Mouse (Mus musculus) heart, embryonic 12.5 days (tissue): ENCODE results near the gene C9orf72. TPM values are rescaled to one million over a fixed set of nuclear protein-coding genes. Genes with fewer than 3 reads are reported as not detected.

Source experiments
- ATAC-seq: fragments of 200-750 bp; cut with Nextera tagmentation; 2 replicates; pipeline ENCODE4 v1.8.0; 2017; ENCODE audit warnings: moderate TSS enrichment, moderate library complexity; ENCODE audit not compliant: insufficient number of reproducible peaks, low FRiP score
- H3K27ac ChIP-seq: fragments of 300-500 bp; sonication (generic); 2 replicates; pipeline ENCODE4 v1.5.1; 2016; ENCODE audit warnings: mild to moderate bottlenecking, moderate library complexity; ENCODE audit not compliant: poor library complexity, severe bottlenecking
- H3K27me3 ChIP-seq: fragments of 300-500 bp; sonication (generic); replicated peaks from 2 replicates; pipeline ENCODE4 v1.6.1; 2016; ENCODE audit warnings: mild to moderate bottlenecking, moderate library complexity
- H3K36me3 ChIP-seq: fragments of 300-500 bp; sonication (generic); 2 replicates; pipeline ENCODE4 v1.6.1; 2016; ENCODE audit warnings: mild to moderate bottlenecking, moderate library complexity
- H3K4me1 ChIP-seq: fragments of 300-500 bp; sonication (generic); replicated peaks from 2 replicates; pipeline ENCODE4 v1.6.1; 2016; ENCODE audit warnings: mild to moderate bottlenecking
- H3K4me2 ChIP-seq: fragments of 300-500 bp; sonication (generic); 2 replicates; pipeline ENCODE4 v1.6.1; 2016; ENCODE audit warnings: mild to moderate bottlenecking, moderate library complexity
- H3K4me3 ChIP-seq: fragments of 300-500 bp; sonication (generic); 2 replicates; pipeline ENCODE4 v1.5.1; 2016; ENCODE audit warnings: mild to moderate bottlenecking
- H3K9ac ChIP-seq: fragments of 300-500 bp; sonication (generic); 2 replicates; pipeline ENCODE4 v1.6.1; 2016; ENCODE audit warnings: mild to moderate bottlenecking, moderate library complexity
- H3K9me3 ChIP-seq: fragments of 300-500 bp; sonication (generic); replicated peaks from 2 replicates; pipeline ENCODE4 v1.6.1; 2016; ENCODE audit warnings: mild to moderate bottlenecking, moderate library complexity
- WGBS: fragments of 180-500 bp; shearing (Covaris S2); methylation state at CpG from one replicate; pipeline ENCODE4 v1.1.7; 2016; 5-methylcytosine and 5-hydroxymethylcytosine counted together
- polyA plus RNA-seq: library from polyadenylated mRNA; unstranded; fragments of >200 nt; fragmentation: Nextera tagmentation; extraction: Ambion mirVana; gene quantifications from 2 replicates; pipeline ENCODE4 v1.2.1, GENCODE M21; 2016

C9orf72 gene
- polyA plus RNA-seq, 1 experiment from 2014 or later, result 19.1 TPM

DNA sequence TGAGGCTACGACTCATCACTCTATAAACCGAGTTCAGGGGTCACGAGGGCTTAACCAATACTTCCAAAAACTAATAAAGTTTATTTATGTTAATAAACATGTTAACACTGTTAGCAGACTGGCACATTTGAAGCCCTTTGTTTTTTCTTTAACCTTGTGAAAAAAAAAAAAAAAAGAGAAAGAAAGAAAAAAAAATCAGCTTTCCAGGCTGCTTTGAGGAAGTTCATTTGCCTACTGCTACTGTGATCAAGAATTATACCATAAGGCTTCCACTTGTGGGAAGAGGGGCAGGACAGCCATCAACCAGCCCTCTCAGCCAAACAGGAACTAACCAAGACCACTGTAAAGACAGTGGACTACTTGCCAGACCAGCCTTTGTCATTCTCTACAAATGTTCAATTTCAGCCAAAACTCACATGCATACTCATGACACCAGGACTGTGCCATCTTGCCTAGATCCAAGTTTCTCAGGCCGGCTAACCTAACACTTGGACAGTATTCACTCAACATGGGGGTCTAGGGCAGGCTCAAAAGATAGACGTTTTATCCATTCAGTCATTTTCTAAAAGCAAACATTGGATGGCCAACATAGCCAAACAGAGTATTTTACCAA, 2.5 kb downstream of the C9orf72 start:
- WGBS, result 88% methylated on average over 5 of the region's 5 CpGs
- H3K36me3 ChIP-seq, result no peaks in the 10 kb centered on the region
- H3K9me3 ChIP-seq, result no peaks in the 10 kb centered on the region
- no peak overlapping the region for H3K27ac ChIP-seq
- peaks cover 24% of the 10 kb centered on the region for H3K4me1 ChIP-seq
- no peak overlapping the region for H3K9ac ChIP-seq
- H3K27me3 ChIP-seq, result no peaks in the 10 kb centered on the region
- no peak overlapping the region for H3K4me2 ChIP-seq
- H3K4me3 ChIP-seq, result no peak overlapping the region
- ATAC-seq, result no peak

DNA sequence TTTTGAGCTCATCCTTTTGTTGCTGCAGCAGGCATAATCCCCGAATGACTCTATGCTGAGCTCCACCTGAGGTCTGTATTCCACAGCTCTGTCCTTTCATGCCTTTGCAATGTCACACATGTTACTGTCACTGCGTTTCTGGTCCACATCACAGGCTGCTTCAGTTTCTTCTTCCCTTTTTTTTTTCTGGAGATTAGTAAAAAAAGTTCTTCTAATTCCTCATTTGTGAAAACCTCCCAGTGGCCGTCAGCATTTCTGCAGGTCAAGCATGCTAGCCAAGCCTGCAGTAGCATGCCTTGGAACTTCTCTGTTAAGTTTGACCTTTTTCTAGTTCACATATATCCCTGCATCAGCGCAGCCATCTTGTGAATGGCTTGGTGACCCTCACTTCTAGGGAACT, 4.1 kb downstream of the C9orf72 start:
- no peak overlapping the region for H3K4me2 ChIP-seq
- H3K27ac ChIP-seq, result no peak overlapping the region
- no peaks in the 10 kb centered on the region for H3K27me3 ChIP-seq
- no peak overlapping the region for H3K9ac ChIP-seq
- H3K9me3 ChIP-seq, result no peaks in the 10 kb centered on the region
- H3K4me3 ChIP-seq, result no peak overlapping the region
- H3K36me3 ChIP-seq, result peaks cover 5% of the 10 kb centered on the region
- ATAC-seq, result no peak
- WGBS, result 51% methylated on average over 4 of the region's 4 CpGs
- H3K4me1 ChIP-seq, result peaks cover 24% of the 10 kb centered on the region

DNA sequence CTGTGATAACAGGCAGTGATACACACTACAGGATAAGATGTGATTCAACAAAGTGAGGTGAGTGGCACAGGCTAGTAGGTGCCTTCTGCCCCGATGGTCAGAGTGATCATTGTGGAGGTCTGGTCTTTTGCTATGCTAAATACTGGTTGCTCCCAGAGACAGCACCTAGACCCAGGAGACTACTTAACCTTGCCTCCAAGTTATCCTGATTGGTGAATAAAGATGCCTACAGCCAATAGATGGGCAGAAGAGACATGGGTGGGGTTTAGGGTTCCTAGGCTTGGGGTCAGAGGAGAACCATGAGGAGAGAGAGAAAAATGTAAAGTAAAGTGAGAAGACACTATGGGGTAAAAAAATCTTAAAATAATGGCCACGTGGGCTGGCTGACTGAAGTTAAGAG, 4.8 kb downstream of the C9orf72 start:
- H3K27me3 ChIP-seq, result no peaks in the 10 kb centered on the region
- H3K4me1 ChIP-seq, result peaks cover 24% of the 10 kb centered on the region
- H3K9me3 ChIP-seq, result no peaks in the 10 kb centered on the region
- no peak for ATAC-seq
- no peak overlapping the region for H3K27ac ChIP-seq
- no peak overlapping the region for H3K4me3 ChIP-seq
- H3K9ac ChIP-seq, result no peak overlapping the region
- no peak overlapping the region for H3K4me2 ChIP-seq
- 34% methylated on average over 2 of the region's 2 CpGs for WGBS
- H3K36me3 ChIP-seq, result peaks cover 8% of the 10 kb centered on the region

DNA sequence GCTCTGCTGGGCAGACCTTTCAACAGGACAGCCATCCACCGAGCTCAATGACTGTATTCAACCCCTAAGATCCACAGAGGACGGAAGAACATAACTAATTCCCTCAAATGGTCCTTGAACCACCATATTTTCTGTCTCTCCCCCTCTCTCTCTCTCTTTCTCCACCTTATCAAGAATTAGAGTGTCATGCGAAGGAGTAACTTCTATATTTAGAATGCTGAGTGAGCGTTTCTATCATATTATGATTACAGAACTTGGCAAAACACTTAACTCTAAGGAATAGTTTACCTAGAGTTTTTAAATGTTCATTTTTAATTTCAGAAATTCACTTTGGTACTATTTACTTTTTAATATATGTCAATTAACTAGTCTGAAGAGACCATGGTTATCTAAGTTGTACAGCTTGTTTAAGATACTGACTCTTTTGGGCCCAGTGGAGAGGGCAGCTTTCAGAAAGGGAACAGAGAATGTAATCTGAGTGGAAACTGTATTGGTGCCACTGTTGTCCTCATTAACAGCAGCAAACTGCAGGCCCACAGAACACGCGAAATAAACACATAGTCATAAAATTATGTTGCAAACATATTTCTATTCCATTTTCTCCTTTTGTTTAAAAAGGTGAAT, 5.8 kb downstream of the C9orf72 start:
- Histone ChIP-seq H3K4me2 (no peak overlapping the region), H3K27me3 (no peaks in the 10 kb centered on the region), H3K27ac (peak overlapping the region; percentile 64), H3K36me3 (peaks cover 17% of the 10 kb centered on the region), H3K9me3 (no peaks in the 10 kb centered on the region), H3K4me3 (no peak overlapping the region), H3K9ac (no peak overlapping the region), H3K4me1 (peaks cover 24% of the 10 kb centered on the region)
- ATAC-seq, result no peak
- WGBS, result 38% methylated on average over 6 of the region's 6 CpGs

DNA sequence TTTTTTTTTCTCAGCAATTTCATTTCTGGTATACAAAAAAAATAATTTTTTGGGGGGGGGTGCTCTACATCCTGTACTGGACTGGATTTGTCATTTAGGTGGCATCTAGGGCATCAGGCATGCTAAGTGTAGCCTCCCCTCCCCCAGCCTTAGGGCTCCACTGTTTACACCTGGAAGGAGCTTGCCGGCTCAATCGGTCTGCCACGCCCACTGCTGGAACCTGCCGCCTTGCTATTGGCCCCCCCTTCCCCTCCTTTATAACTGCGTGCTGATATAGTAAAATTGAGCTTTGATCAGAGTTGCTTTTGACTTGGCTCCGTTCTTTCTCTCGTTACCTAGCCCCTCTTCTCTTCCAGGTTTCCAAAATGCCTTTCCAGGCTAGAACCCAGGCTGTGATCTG, 21.3 kb downstream of the C9orf72 start:
- H3K27ac ChIP-seq, result no peak overlapping the region

DNA sequence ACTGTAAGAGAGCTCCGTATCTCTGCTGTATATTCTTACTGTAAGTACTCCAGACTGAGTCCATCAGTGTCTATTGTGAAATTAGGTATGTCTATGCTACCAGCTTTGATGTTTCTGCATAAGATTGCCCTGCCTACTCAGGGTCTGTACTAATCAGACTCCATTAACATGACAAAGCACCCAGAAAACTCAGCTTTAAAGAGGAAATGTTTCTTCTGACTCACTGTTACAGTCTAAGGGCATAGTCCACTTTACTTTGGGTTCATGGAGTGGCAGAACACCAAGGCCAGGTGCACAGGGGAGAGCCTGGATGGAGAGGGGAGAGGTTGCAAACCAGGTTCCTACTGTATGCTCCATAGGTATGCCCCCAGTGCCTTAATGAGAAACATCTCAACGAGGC, 22.3 kb downstream of the C9orf72 start:
- Histone ChIP-seq H3K9me3 (no peaks in the 10 kb centered on the region), H3K4me2 (no peak overlapping the region), H3K36me3 (peaks cover 38% of the 10 kb centered on the region), H3K9ac (no peak overlapping the region), H3K4me1 (no peaks in the 10 kb centered on the region), H3K27ac (no peak overlapping the region), H3K4me3 (no peak overlapping the region), H3K27me3 (no peaks in the 10 kb centered on the region)
- WGBS, result 78% methylated on average over 2 of the region's 2 CpGs
- no peak for ATAC-seq

More for the DNA sequence above, 21.3 kb downstream of the C9orf72 start:
- no peak for ATAC-seq
- Histone ChIP-seq H3K4me1 (no peaks in the 10 kb centered on the region), H3K4me3 (no peak overlapping the region), H3K36me3 (peaks cover 41% of the 10 kb centered on the region), H3K4me2 (no peak overlapping the region), H3K9me3 (no peaks in the 10 kb centered on the region), H3K27me3 (no peaks in the 10 kb centered on the region), H3K9ac (no peak overlapping the region)
- WGBS, result 59% methylated on average over 7 of the region's 7 CpGs

DNA sequence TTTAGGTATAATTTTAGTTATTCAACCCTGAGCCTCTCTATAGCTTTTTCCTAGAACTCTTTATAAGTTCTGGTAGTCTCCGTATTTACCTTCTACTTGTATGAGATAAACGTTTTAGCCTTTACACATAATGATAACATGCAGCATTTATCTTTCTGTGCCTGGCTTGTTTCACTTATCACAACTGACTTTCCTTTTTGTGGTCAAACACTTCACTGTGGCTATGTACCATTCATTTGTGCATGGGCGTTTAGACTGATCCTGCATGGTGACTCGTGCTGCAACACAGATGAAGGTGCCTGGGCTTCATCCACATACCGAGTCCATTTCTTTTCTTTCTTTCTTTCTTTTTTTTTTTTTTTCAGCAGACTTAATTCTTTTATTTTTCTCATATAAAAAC, 24.3 kb downstream of the C9orf72 start:
- 59% methylated on average over 5 of the region's 5 CpGs for WGBS
- H3K9ac ChIP-seq, result no peak overlapping the region
- no peaks in the 10 kb centered on the region for H3K27me3 ChIP-seq
- no peaks in the 10 kb centered on the region for H3K4me1 ChIP-seq
- no peak for ATAC-seq
- no peak overlapping the region for H3K4me3 ChIP-seq
- peaks cover 41% of the 10 kb centered on the region for H3K36me3 ChIP-seq
- no peak overlapping the region for H3K4me2 ChIP-seq
- H3K9me3 ChIP-seq, result no peaks in the 10 kb centered on the region
- no peak overlapping the region for H3K27ac ChIP-seq

DNA sequence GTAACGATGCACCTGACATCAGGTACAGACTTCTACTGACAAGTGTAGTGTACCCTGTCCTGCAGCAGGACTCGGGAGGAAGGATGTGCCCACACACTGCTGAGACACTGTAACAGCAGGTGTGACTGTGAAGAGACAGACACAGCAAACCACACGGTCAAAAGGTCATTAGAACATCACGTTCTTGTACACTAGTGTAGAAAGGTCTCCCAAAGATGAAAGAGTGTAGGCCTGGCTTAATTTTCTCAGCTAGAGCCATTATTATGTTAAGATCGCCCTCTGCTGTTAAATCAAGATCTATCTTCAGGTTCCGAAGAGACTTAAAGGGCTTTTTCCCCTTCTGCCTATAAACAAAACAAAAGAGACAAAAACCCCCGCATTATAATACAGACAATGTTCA, 33.2 kb downstream of the C9orf72 start:
- no peak overlapping the region for H3K27ac ChIP-seq
- H3K9ac ChIP-seq, result no peak overlapping the region
- peaks cover 11% of the 10 kb centered on the region; the same call in 1 of the 2 replicates for H3K4me1 ChIP-seq
- H3K4me3 ChIP-seq, result no peak overlapping the region
- H3K27me3 ChIP-seq, result no peaks in the 10 kb centered on the region
- H3K9me3 ChIP-seq, result peaks cover under 1% of the 10 kb centered on the region; the same call in 1 of the 2 replicates
- no peak overlapping the region for H3K4me2 ChIP-seq
- H3K36me3 ChIP-seq, result peaks cover 21% of the 10 kb centered on the region
- ATAC-seq, result no peak
- WGBS, result 45% methylated on average over 7 of the region's 7 CpGs

DNA sequence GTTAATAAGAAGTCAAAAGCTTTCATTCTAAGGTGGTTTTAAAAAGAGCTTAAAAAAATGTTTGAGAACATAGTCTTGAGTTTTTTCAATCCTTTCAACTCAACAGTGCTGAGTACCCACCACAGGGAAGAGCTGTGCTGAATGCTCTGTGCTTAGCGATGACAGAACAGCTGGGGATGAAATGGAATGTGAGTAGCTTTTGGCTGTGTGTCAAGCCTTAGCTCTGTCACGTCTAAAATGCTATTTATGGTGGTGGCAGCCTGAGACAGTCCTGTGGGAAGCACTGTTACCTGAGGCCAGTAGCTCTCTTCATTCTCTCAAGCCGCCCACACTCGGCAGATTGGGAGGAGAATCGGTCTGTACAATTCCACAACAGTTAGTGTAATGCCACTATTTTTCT, 36.2 kb downstream of the C9orf72 start:
- no peak; the same call in 1 of the 2 replicates for ATAC-seq
- Histone ChIP-seq H3K27me3 (no peaks in the 10 kb centered on the region), H3K9me3 (peaks cover 5% of the 10 kb centered on the region; the same call in 1 of the 2 replicates), H3K36me3 (peaks cover 12% of the 10 kb centered on the region; the same call in 1 of the 2 replicates), H3K9ac (no peak overlapping the region), H3K4me3 (no peak overlapping the region), H3K27ac (peak overlapping the region; percentile 36; the same call in 1 of the 2 replicates), H3K4me1 (peaks cover 11% of the 10 kb centered on the region; the same call in 1 of the 2 replicates), H3K4me2 (no peak overlapping the region)
- WGBS, result 41% methylated on average over 5 of the region's 5 CpGs

DNA sequence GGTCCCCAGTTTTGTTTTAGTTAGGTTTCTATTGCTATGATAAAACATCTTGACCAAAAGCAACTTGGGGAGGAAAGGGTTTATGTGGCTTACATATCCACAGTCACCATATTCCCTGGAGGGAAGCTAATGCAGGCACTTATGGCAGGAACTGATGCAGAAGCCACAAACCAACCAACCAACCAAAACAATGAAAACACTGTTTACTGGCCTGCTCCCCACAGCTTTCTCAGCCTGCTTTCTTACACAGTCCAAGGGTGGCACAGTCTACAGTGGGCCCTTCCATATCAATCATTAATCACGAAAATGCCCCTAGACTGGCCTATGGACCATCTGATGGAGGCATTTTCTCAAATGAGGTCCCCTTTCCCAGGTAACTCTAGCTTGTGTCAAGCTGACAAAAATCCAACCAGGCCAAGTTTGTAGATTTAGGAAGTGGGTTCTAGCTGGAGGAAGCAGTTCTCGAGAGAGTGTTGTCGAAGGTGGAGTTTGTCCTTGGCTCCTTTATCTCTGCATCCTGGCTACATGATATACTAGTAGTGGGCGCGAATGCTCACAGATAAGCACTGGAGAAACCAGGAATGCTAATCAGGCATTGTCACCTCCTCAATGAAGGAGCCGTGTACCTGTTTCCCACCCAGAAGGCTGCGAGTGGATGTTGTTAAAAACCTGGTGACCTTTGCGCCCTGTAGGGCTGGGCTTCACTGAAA, 38.2 kb downstream of the C9orf72 start:
- no peak overlapping the region for H3K4me2 ChIP-seq
- H3K4me1 ChIP-seq, result peaks cover 11% of the 10 kb centered on the region; the same call in 1 of the 2 replicates
- no peak for ATAC-seq
- no peak overlapping the region for H3K4me3 ChIP-seq
- H3K36me3 ChIP-seq, result peaks cover 8% of the 10 kb centered on the region; the same call in 1 of the 2 replicates
- no peak overlapping the region for H3K9ac ChIP-seq
- peaks cover 5% of the 10 kb centered on the region; the same call in 1 of the 2 replicates for H3K9me3 ChIP-seq
- no peak overlapping the region for H3K27ac ChIP-seq
- H3K27me3 ChIP-seq, result no peaks in the 10 kb centered on the region
- WGBS, result 66% methylated on average over 8 of the region's 8 CpGs

DNA sequence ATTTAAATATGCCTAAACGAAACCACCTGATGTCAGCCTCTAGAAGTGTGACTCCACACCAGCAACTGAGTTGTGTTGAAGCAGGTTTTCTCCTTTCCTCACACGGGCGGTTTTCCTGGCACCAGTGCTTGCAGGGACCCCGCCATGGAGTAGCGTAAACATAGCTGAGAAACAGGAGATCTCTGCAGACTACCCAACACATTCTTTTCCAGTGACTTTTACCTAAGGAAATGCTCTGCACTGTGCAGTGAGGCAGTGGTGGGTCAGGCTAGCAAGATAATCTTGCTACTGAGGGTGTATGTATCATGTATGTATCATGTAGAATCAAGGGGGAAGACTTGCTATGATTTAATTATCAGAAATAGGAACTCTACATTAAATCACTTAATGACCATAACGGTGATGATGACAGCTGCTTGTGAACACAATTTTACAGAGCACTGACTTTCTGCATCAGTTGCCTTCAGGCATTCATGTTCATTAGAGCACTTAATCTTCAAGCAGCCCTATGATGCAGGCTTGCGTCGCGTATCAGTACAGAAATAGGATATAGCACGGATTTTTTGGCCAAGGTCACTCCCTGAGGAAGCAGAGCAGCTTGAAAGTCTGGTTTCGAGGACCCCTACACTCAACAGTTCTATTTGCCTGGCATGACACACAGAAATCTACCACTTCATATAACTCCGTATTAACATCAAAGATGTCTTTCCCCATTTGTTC, 47.9 kb downstream of the C9orf72 start:
- Histone ChIP-seq H3K4me2 (no peak overlapping the region), H3K36me3 (no peaks in the 10 kb centered on the region), H3K9ac (no peak overlapping the region), H3K27me3 (no peaks in the 10 kb centered on the region), H3K4me3 (no peak overlapping the region), H3K4me1 (0 out of 2 replicates have a peak, but pooled peaks cover 6% of the 10 kb centered on the region), H3K9me3 (no peaks in the 10 kb centered on the region), H3K27ac (no peak overlapping the region)
- 70% methylated on average over 12 of the region's 12 CpGs for WGBS
- no peak for ATAC-seq
